Mouse (Mus musculus) kidney, adult 18-20 months (tissue): ENCODE results near the gene Olfr1250.
"Not testable (repeated sequence)": the region's sequence is repeated elsewhere in the genome, so short reads cannot be mapped to it uniquely, and the experiment has no call there.

Experiments
- DNase-seq: peaks from one replicate; pipeline ENCODE4 v3.0.0; 2021

Olfr1250 gene

GRCm38 (mm10) chr2:89661367-89661766 lies at the start of gene Olfr1250:
Gene Olfr1250 (minus strand): TSS chr2:89661467.
- DNase-seq = no peak

GRCm38 (mm10) chr2:89691980-89692379 lies 30.7 kb upstream of the Olfr1250 start:
- DNase-seq = no peak

- DNase-seq = no peak
Observed at GRCm38 (mm10) chr2:89671836-89672235, 10.6 kb upstream of the Olfr1250 start, which contains the start of gene Olfr1251. Gene Olfr1251 (minus strand): TSS chr2:89671936.

DNA sequence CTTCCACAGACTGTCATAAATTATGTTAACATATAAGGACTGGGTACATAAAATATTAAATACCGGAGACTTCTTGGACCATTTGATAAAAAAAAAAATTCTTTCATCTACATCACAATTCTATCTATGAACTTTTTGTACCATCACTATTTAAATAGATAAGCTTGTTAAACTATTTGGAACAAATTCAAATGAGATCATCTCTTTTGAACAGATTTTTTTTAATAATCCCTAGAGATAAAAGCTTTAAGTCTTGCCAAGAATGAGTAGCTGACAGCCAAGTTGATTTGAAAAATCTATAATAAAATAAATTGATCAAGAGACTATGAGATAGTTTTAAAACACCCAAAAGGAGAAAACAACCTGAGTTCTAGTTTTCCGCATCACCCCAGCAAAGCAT lies 26.4 kb downstream of the Olfr1250 start, which contains the start of gene Olfr1249:
Gene Olfr1249, minus strand, starts transcription at position 101 of the 400 bp plus-strand sequence.
- DNase-seq = no peak

DNA sequence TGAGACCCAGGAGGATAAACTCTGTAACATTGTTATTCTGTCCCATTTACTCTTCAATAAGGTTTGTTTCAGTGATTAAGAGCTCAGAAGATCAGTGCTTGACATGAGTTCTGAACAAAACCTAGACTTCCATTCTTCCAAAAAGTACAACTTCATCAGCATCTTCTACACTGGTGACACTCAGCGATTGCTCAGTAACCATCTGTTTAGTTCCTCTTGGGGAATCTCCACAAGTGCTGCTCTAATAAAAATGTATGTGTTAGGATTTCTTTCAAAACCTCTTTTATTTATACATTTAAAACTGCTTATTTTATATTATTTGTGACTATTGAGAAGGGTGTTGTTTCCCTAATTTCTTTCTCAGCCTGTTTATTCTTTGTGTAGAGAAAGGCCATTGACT lies 43.1 kb downstream of the Olfr1250 start, which contains the start of gene Olfr1248:
Gene Olfr1248, minus strand, starts transcription at position 101 of the 400 bp plus-strand sequence.
- DNase-seq = not testable (repeated sequence)

- DNase-seq = no peak
Observed at GRCm38 (mm10) chr2:89614030-89614429, 47.2 kb downstream of the Olfr1250 start, which contains the start of gene Olfr1247. Gene Olfr1247 (minus strand): TSS chr2:89614130.
